Mouse (Mus musculus) urinary bladder, postnatal 25 days (tissue): Measurements from ENCODE around the gene Odf3b.

Experiments
- DNase-seq: peaks from one replicate; pipeline ENCODE4 v3.0.0; 2022; ENCODE audit warnings: low spot score

Gene Odf3b

DNA sequence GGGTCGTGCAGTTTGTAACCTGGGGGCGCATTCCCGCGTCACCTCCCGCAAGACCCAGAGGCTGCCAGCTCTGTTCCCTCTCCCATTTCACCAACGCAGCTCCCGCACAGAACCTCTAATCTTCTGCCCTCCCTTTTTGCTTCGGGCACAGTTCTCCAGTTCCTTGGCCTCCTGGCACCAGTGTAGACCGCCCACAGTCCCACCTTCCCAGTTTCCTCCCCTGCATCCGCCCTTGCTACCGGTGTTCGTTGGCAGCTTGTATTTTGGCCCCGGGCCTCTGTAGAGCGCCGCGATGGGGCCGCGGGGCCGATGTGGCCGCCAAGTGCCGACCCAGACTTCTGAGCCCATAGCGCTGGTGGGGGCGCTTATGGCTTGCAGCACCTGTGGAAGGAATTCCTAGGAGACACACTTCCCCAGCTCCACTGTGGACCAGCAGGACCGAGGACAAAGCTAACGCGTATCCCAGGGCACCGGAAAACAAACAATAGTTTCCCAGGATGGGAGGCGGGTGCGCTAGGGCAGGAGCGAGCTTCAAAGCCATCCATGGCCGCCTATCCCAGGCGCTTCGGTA is at the start of gene Odf3b:
Gene Odf3b, minus strand, starts transcription at position 452 of the 571 bp plus-strand sequence.
- no peak for DNase-seq

DNA sequence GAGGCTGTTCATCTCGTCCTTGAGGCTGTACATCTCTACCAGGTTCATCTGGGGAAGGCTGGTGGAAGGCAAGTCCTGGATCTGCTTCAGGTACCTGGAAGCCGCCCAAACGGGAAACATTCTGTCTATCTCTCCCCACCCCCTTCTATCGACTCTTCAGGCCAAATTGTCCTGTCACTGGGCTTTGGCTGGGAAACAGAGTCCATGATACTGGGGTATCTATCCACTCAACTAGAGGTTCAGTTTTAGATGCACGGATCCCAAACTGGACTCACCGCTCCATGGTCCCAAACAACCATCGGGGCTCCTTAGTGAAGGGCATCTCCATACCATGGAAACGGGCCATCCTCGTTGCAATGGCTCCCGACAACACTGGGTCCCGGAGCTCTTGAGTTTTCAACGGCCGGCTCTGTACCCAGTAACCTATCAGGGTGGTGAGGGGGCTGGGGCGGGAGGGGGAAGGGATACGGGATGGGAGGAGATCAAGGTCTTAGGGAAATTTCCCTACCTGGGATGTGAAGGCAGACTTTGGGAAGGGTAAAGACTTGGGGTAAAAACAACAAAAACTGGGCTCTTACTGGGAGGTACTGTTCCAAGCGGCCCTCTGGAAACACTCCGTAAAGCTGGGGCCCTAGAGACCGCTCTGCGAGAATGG is 49.2 kb upstream of the Odf3b start:
- no peak for DNase-seq

GRCm38 (mm10) chr15:89426716-89427115 is 47.6 kb upstream of the Odf3b start:
- DNase-seq = no peak

GRCm38 (mm10) chr15:89425711-89426121 is 46.6 kb upstream of the Odf3b start, which contains the start of gene Cpt1b:
Gene Cpt1b (minus strand): TSS chr15:89425863.
- DNase-seq = no peak

- no peak for DNase-seq
These were observed 45.5 kb upstream of the Odf3b start for GRCm38 (mm10) chr15:89424621-89425020.

DNA sequence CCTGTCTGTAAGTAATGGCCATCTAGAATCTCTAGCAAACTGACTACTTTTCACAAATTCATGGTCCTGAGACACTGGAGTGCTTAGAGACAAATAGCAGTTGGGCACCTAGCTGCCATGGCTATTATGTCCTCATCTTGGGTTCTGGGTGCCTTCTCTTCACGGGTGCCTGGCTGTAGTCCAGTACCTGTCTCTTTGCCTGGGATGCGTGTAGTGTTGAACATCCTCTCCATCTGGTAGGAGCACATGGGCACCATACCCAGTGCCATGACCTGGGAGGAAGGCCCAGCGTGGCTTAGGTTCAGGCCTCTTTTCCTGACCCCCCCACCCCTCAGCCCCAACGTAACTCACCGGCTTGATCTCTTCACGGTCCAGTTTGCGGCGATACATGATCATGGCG is 42.9 kb upstream of the Odf3b start:
- DNase-seq = no peak

DNA sequence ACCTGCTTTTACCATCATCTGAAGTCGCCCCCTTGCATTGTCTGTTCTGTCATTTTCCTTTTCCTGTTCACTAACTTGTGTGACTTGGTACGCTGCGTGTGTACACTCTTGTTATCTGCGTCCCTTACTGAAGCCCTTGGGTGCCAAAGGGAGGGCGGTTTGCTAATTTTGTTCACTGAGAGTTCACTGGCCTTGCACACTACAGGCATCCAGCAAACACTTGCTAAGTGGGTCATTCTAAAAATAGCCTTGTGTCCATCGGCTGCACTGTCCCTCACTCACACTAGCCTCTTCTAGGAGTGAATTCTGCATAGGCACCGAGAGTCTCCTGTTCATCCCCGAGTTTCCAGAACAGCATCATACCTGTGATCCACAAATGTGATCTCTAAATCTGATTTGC is 36.2 kb upstream of the Odf3b start:
- DNase-seq = no peak

- DNase-seq = no peak
These were observed 31.0 kb upstream of the Odf3b start, which contains the start of gene Syce3 for GRCm38 (mm10) chr15:89410118-89410517. Gene Syce3 (minus strand): TSS chr15:89410503.

DNA sequence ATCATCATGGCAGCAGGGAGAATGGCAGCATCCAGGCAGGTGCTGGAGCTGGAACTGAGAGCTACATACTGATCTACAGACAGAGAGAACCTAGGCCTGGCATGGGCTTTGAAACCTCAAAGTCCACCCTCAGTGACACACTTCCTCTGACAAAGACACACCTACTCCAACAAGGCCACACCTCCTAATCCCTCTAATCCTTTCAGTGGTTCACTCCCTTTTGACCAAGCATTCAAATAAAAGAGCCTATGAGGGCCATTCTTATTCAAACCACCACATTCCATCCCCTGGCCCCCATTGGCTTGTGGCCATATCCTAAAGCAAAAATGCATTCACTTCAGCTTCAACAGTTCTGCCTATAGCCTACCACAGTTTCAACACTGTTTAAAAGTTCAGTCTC is 27.6 kb upstream of the Odf3b start:
- DNase-seq = no peak

DNA sequence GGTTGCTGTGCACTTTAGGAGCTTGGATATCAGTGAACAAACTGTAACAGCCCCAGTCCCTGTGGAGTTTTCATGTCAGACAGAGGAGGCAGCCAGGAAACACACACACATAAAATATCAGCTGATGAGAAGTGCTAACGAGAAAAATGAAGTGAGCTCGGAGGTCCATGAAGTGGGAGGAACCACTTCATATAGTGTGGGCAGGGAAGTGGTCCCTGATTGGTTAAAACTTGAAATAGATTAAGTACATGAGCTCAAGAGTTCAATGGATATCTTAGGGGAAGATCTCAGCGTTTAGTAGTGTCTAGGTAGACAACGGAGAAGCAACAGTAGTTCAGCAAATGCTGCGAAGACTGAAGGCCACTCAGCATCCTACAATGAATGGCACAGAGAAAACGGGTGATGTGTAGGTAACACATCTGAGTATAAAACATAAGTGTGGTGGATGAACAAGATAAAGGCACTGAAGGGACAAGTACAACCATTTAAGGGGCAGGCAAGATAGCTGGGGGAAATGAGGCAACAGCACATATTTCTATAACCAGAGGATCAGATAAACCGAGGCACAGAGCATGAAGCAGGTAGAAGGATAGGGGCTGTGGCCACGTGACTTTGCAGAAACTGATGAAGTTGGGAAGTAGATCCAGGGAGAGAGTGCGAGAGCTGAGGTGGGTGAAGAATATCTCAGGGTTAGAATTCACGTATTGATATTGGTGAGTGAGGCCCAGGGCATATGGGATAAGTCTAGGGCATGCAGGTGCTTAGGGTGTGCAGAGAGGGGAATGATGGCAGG is 25.9 kb upstream of the Odf3b start:
- DNase-seq = no peak

DNA sequence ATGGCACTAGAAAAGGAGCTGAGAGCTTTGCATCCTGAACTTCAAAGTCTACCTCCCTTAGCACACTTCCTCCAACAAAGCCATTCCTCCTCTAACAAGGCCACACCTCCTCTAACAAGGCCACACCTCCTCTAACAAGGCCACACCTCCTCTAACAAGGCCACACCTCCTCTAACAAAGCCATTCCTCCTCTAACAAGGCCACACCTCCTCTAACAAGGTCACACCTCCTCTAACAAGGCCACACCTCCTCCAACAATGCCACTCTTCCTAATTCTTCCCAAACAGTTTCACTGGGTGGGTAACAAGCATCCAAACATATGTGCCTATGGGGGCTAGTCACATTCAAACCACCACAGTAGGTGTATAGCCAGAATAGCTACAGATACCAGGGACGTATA is 23.4 kb upstream of the Odf3b start:
- DNase-seq = no peak

GRCm38 (mm10) chr15:89399716-89400115 is 20.6 kb upstream of the Odf3b start:
- no peak for DNase-seq

- DNase-seq = no peak
These were observed 19.1 kb upstream of the Odf3b start for GRCm38 (mm10) chr15:89398146-89398545.

DNA sequence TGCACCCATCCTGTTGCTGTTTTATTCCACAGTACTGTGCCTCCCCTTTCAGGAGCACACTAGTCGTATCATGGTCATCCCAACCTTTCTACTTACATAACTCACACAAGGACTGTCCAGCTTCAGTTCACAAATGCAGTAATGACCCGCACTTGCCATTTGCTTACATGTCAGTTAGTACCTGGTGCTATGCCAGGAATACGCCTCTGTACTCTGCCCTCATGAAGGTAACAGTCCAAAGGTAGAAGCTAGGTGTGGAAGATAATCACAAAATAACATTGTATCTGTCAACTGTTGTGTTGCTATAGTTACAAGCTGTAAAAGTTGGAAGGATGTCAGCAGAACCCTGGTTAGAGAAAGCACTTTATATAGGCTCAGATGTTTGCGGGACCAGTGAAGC is 17.8 kb upstream of the Odf3b start:
- no peak for DNase-seq

- no peak for DNase-seq
These were observed 11.0 kb upstream of the Odf3b start for GRCm38 (mm10) chr15:89390081-89390480.

DNA sequence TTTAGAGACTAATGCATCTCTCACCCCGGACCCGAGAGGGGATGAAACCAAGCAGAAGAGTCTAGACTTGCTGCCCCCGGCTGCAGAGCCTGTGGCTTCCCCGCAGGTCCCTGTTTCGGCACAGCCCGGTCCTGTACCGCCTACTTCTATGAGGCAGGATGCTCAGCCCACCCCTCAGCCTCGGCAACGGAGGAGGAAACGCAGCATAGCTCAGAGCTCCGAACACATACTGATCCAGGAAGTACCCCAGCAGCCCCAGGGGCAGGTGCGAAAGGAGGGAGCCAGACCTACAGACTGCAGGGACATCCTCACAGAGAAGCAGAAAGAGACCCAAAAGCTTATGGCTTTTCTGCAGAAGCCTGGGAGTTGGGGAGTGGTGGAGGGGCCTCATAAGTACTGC is 8.0 kb upstream of the Odf3b start:
- DNase-seq = no peak

- DNase-seq = no peak
These were observed 5.5 kb upstream of the Odf3b start, which contains the start of gene Klhdc7b for GRCm38 (mm10) chr15:89384617-89385016. Gene Klhdc7b (plus strand): TSS chr15:89384917.

DNA sequence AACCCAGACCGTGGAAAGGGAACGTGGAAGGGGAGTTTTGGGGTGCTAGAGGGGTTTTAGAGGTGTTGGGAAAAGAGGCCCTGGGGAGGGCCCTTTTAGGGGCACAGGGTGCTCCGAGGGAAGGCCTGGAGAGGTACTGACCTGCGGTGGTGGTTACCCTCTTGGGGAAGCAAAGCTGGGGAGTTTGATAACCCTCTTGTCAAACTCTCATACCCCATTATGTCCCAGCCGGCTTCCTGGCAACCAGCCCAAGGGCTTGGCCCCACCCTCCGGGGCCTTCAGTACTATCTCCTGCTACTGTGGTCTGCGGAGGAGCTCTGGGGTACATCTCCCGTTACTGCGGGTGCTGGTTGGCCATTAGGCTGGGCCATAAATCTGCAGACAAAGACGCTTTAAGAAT is 347 bp upstream of the Odf3b start:
- no peak for DNase-seq

- DNase-seq = no peak
These were observed 899 bp downstream of the Odf3b start for GRCm38 (mm10) chr15:89377938-89378828.

GRCm38 (mm10) chr15:89377362-89377761 is 1.7 kb downstream of the Odf3b start:
- no peak for DNase-seq

- DNase-seq = no peak
These were observed 2.1 kb downstream of the Odf3b start, which contains the start of gene Tymp for GRCm38 (mm10) chr15:89376957-89377356. Gene Tymp (minus strand): TSS chr15:89377039.

GRCm38 (mm10) chr15:89376040-89376439 is 3.0 kb downstream of the Odf3b start:
- DNase-seq = no peak
